Mouse (Mus musculus) cerebellum, adult 8-10 months (tissue): ENCODE data around the gene Fam173a.

Experiments used
- DNase-seq: peaks from one replicate; pipeline ENCODE4 v3.0.0; 2022

The Fam173a gene

GRCm38 (mm10) chr17:25792615-25793014 is at the start of gene Fam173a:
Fam173a (minus strand) TSS chr17:25792901.
- DNase-seq = peak; percentile 58

- no peak for DNase-seq
Observed at GRCm38 (mm10) chr17:25841117-25841880, 48.6 kb upstream of the Fam173a start, which contains the start of gene Gm20683. Gm20683 (minus strand) TSS chr17:25841763.

DNA sequence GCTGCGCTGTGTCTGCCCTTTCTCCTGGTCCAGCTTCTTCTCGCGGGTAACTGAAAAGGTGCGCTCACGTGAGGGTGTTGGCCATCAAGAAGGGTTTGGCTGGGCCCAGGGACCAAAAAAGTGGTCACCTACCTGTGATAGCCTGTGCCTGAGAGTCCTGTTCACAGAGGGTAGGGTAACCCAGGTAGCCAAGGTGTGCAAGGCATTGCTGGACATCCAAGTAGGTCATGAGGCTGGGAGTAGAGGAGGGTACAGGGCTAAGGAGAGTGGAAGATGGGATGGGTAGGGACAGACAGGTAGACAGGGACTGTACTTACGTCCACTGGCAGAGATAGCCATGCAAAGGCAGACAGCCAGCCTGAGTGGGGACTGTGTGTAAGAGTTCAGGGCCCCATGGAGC is 47.8 kb upstream of the Fam173a start:
- no peak for DNase-seq

GRCm38 (mm10) chr17:25839455-25840235 is 46.9 kb upstream of the Fam173a start:
- no peak for DNase-seq

GRCm38 (mm10) chr17:25838904-25839303 is 46.2 kb upstream of the Fam173a start:
- DNase-seq = no peak

DNA sequence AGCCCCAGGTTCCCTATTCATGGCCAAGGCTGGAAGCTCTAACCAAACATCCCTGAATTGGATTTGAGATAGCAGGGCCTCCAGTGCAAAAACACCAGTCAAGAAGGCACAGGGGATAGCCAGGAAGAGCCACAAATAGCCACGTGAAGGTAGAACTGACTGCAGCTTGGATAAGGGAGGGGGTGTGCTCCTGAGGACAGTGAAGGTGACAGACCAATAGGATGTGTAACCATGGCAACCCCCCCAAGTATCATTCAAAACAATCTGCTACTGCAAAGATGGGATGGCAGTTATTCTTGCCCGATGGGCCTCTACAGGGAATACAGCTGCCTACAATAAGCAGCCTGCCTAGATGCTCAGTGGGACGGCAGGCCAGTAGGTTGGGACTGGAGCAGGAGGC is 44.8 kb upstream of the Fam173a start:
- no peak for DNase-seq

DNA sequence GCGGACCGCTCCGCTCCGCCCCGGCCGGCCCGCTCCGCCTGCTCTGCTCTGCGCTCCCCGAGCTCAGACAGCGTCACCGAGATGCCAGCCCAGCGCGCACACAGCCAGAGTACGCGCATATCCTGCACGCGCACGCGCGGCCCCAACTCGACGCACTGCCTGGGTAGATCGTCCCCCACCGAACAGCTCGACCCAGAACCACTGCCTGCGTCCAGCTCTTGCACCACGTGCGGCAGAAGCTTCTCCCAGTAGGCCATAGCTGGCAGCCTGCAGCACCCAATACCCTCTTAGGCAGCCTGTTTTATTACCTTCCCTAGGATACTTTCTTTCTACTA is 44.3 kb upstream of the Fam173a start, which contains the start of gene Rhbdl1:
Rhbdl1 (minus strand) TSS at position 220 of the 335 bp plus-strand sequence.
- DNase-seq = peak; percentile 84

GRCm38 (mm10) chr17:25836397-25837075 is 43.8 kb upstream of the Fam173a start:
- DNase-seq = no peak

GRCm38 (mm10) chr17:25835816-25836215 is 43.1 kb upstream of the Fam173a start:
- no peak for DNase-seq

DNA sequence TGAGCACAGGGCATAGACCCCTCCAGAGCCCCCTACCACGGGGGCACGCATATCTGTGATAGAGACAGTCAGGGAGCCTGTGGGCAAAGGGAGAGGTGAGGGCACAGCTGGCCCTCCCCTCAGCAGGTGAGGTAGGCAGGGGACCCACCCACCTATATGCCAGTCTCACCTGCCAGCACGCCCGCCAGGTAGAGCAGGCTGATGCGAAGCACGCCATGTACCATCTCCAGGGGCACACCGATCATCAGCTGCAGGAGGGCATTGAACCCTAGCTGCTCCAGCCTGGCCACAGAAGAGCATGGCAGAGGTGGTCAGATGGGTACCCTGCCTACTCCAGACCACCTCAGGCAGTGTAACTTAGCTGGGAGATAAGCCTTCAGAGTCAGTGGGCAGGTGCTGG is 42.6 kb upstream of the Fam173a start:
- no peak for DNase-seq

DNA sequence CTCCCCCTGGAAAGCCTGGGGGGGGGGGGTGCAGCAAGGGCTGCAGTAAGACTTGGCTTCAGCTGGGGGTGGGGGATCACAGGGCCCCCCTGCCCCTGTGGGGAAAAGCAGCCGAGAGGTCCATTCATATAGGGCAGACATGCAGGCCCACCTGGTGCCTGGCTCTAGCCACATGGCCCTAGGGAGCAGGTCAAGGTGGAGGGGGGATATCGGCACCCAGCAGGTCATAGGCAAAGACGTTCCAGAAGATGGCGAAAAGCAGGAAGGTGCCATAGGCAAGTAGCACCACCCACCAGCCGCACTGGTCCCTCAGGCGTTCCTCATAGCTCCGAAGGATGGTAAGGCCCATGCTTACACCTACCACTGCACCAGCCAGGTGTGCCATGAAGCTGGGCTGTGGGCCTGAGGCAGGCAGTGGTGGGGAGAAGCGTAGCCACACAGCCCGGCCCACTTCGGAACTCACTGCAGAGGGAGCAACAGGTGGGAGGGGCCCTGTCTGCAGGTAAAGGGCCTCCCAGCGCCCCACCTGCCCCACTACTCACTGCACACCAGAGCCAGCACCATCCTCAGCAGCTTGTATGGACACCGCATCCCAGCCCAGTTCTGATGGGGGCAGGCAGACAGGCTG is 42.0 kb upstream of the Fam173a start:
- peak; percentile 59 for DNase-seq

DNA sequence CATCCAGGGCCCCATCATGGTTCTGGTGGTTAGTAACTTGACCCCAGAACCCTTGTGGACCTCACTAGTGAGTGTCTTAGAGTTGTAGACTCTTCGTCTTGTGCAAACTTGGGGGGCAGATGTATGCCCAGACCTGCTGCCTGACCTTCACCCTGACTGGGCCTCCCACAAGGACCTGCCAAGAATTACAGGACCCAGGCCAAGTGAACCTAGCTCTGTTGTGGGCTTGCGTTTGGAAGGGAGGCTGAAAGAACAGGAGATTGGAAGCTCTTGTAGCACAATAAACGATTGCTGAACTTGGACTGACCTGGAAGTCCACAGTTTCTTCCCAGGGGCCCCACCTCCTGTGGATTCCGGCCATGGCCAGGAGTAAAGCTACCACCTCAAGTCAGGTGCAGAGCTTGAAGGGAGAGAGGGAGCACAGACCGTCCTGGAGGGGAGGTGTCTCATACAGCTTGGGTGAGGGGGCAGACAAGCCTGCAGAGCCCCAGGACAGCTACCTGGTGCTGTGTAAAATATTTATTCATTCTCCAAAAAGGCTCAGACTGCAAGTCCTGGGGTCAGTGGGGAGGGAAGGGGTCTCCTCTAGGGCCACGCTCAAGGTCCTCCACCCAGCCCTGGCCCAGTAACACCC is 41.4 kb upstream of the Fam173a start:
- peak; percentile 52 for DNase-seq

GRCm38 (mm10) chr17:25833291-25833663 is 40.6 kb upstream of the Fam173a start, which contains the start of gene Stub1:
Stub1 (minus strand) TSS chr17:25833404.
- no peak for DNase-seq

DNA sequence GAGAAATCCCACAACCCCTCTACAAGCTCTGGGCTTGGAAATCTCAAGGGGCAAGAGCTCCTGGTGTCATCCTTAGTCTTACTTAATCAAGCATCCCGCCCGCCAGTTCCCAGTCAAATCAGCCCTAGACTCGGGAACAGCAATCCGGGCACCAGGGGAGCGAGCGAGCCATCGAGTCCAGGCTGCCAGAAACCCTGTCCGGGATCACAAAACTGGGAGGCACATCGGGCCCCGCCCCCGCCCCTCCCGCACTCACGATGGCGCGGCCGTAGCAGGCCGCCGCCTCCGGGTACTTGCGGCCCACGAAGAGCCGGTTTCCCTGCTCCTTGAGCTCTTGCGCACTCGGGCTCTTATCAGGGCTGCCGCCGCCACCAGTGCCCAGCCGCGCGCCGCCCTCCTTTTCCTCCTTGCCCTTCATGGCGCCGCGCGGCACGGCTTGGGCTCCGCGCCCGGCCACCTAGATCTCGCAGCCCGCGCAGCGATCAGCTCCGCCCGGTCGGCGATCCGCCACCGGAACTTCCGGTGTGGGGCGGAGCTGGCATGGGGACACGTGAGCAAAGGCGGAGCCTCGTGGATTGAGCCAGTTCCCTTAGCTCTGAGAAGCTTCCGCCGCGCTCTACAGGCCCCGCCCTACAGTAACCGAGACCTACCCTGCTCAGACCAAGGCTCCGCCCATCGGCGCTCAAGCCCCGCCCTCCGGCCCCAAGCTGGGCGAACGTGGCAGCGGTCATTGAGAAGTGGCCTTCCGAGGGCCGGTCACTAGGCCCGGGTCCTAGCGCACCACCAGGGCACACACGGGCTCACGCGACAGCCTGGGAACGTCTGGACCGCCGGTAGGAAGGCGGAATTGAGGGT is 40.0 kb upstream of the Fam173a start:
- DNase-seq = peak; percentile 99

- DNase-seq = peak; percentile 64
Observed at GRCm38 (mm10) chr17:25831451-25832281, 39.0 kb upstream of the Fam173a start.

DNA sequence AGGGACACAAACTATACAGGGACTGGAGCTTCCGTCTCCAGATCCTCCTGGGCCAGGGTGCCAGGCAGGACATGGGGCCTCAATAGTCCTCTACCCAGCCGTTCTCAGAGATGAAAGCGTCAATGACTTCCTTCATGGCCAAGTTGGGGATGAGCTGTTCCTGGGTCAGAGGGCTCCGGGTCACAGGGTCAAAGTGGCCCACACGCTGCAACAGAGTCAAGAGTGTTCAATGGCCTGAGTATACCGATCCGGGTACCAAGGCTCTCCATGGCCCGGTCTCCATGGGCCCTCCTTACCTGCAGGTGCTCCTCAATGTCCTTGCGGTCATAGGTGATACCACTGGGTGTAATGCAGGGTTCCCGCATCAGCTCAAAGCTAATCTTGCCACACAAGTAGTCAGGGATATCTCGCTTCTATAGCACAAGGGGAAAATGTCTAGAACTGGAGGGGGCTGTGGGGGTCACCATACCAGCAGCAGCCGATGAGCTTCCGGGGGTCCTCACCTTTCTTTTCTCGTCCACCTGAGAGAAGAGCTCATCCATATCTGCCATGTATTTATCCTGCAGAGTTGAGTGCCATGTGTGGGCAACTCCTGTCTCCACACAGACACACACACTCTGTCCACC is 38.2 kb upstream of the Fam173a start:
- DNase-seq = no peak

- DNase-seq = no peak
Observed at GRCm38 (mm10) chr17:25830200-25830753, 37.6 kb upstream of the Fam173a start.

GRCm38 (mm10) chr17:25829558-25830017 is 36.9 kb upstream of the Fam173a start:
- no peak for DNase-seq

DNA sequence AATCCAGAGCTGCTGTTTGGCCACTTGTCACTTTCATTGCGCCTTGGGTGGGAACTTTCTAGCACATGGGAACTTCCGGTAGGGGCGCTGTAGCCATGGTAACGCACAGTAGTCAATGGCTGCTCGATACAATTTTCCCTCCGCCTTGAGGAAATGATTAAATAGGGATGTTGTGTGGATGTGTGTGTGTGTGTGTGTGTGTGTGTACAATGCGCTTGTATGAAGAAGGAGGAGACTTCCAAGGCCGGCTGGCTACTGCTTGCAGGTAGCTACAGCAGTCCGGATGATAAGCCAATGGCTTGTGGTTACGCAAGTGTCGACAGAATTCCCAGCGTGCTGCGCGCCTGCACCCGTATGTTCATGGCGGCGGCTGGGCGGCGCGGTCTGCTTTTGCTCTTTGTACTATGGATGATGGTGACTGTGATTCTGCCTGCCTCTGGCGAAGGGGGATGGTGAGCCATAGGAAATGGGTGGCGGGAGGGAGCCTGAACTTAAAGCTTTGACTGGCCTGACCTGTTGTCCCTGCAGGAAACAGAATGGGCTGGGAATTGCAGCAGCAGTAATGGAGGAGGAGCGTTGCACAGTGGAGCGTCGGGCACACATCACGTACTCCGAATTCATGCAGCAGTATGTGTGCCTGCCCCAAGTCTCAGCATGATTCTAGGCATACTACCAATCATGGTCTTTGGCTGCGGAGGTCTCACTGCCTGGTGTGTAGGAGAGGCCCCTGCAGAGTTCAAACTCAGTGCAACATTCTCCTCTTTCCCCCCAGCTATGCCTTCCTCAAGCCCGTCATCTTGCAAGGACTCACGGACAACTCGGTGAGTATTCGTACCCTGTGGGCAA is 36.2 kb upstream of the Fam173a start, which contains the start of gene Jmjd8:
Jmjd8 (plus strand) TSS at position 156 of the 846 bp plus-strand sequence.
- peak; percentile 77 for DNase-seq
